Mouse (Mus musculus): Measurements from ENCODE around the gene Slc38a9. TPM values are rescaled to one million over a fixed set of nuclear protein-coding genes. Genes with fewer than 3 reads are reported as not detected.

The Slc38a9 gene
- polyA plus RNA-seq, 1 experiment from 2014 or later, result 6.6 TPM

DNA sequence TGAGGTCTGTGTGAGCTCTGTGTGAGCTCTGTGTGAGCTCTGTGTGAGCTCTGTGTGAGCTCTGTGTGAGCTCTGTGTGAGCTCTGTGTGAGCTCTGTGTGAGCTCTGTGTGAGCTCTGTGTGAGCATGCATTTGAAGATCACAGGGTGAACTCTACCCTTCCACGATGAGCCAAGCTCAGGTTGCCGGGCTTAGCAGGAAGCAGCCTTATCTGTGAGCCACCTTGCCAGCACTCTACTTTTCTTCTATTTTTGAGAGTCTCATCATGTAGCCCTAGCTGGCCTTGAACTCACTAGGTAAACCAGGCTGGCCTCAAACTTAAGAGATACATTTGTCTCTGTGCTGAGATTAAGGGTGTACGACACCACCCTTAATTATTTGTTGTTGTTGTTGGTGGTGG is 24.1 kb upstream of the Slc38a9 start:
- TF ChIP-seq CTCF (IDR thresholded peaks at IDR 0.05; ENCODE audit: low read depth), result no peak
- Histone ChIP-seq H3K9me3 (ENCODE audit: control insufficient read depth) (no peaks in the 10 kb centered on the region), H3K27ac (ENCODE audit: low read depth, low read length) (no peak overlapping the region), H3K9ac (ENCODE audit: low read depth, low read length) (no peak overlapping the region), H3K4me1 (replicated peaks; ENCODE audit: control insufficient read depth, insufficient read depth, low read length) (no peaks in the 10 kb centered on the region), H3K36me3 (ENCODE audit: control insufficient read depth, insufficient read depth) (no peaks in the 10 kb centered on the region), H3K4me2 (replicated peaks; ENCODE audit: low read depth) (no peak overlapping the region), H3K27me3 (replicated peaks; ENCODE audit: control insufficient read depth, insufficient read depth, low read length) (no peaks in the 10 kb centered on the region), H3K4me3 (ENCODE audit: low read depth, low read length) (no peak overlapping the region)
- 45% methylated on average over 3 of the region's 3 CpGs for WGBS
- ATAC-seq, result no peak

DNA sequence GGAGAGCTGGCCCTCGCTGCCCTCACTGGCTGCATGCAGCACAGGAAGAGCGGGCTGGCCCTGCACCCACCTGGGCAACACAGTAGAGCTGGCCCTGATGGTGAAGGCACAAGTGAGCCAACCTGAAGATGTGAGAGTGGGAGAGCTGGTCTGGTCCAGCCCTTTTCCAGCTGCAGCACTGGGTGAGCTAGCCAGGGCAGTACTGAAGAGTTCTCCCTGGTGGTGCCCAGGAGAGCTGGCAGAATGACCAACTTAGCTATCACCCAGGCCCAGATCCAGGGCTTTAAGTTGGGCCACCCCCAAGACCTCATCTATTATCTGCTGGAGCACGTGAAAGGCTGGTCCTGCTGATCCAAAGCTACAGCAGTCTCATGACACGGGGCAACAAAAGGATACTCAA is 21.4 kb upstream of the Slc38a9 start:
- H3K27ac ChIP-seq (ENCODE audit: low read depth, low read length), result no peak overlapping the region
- H3K36me3 ChIP-seq (ENCODE audit: control insufficient read depth, insufficient read depth), result no peaks in the 10 kb centered on the region
- no peak overlapping the region for H3K4me3 ChIP-seq (ENCODE audit: low read depth, low read length)
- H3K9me3 ChIP-seq (ENCODE audit: control insufficient read depth), result no peaks in the 10 kb centered on the region
- no peak overlapping the region for H3K4me2 ChIP-seq (replicated peaks; ENCODE audit: low read depth)
- H3K27me3 ChIP-seq (replicated peaks; ENCODE audit: control insufficient read depth, insufficient read depth, low read length), result no peaks in the 10 kb centered on the region
- H3K4me1 ChIP-seq (replicated peaks; ENCODE audit: control insufficient read depth, insufficient read depth, low read length), result no peaks in the 10 kb centered on the region
- no peak overlapping the region for H3K9ac ChIP-seq (ENCODE audit: low read depth, low read length)
- TF ChIP-seq CTCF (IDR thresholded peaks at IDR 0.05; ENCODE audit: low read depth), result no peak
- 68% methylated on average over 4 of the region's 4 CpGs for WGBS
- ATAC-seq, result no peak

DNA sequence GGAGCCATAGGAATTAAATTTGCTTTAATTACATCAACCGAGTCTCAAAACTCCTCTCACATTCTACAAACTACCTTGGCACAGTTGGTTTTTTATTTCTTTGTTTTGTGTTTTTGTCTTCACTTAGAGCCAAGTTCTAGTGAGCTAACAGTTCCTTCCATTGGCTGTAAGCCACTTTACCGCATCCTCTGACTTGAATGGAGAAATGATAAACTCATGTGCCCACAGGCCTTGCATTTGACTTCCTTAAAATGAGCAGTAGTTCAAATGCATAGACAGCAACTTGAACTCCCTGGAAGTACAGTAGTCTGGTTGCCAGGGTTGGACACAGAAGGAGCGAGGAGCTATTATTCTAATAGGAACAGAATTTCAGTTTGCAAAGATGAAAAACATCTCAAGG is 17.7 kb upstream of the Slc38a9 start:
- Histone ChIP-seq H3K9me3 (ENCODE audit: control insufficient read depth) (no peaks in the 10 kb centered on the region), H3K9ac (ENCODE audit: low read depth, low read length) (no peak overlapping the region), H3K27me3 (replicated peaks; ENCODE audit: control insufficient read depth, insufficient read depth, low read length) (peaks cover 11% of the 10 kb centered on the region; the same call in 1 of the 2 replicates), H3K4me1 (replicated peaks; ENCODE audit: control insufficient read depth, insufficient read depth, low read length) (no peaks in the 10 kb centered on the region), H3K27ac (ENCODE audit: low read depth, low read length) (no peak overlapping the region), H3K4me2 (replicated peaks; ENCODE audit: low read depth) (no peak overlapping the region), H3K36me3 (ENCODE audit: control insufficient read depth, insufficient read depth) (no peaks in the 10 kb centered on the region), H3K4me3 (ENCODE audit: low read depth, low read length) (no peak overlapping the region)
- 90% methylated on average over 3 of the region's 3 CpGs for WGBS
- ATAC-seq, result no peak
- TF ChIP-seq CTCF (IDR thresholded peaks at IDR 0.05; ENCODE audit: low read depth), result no peak

DNA sequence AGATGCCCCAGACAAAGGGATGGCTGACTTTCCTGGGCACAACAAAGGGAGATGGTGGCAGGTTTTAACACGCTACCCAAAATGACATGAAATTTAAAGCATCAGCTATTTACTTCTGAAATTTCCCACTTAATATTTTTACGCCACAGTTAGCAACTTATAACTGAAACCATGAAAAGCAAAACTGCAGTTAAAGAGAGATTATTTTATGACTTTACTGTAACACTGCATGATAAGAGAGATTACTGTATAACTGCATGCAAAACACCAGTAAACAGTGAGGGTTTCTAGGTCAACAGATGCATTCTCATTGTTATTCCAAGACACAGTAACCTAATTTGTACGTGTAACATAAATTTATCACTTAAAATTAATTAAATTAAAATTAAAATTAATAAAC is 15.6 kb upstream of the Slc38a9 start:
- Histone ChIP-seq H3K36me3 (ENCODE audit: control insufficient read depth, insufficient read depth) (no peaks in the 10 kb centered on the region), H3K9me3 (ENCODE audit: control insufficient read depth) (no peaks in the 10 kb centered on the region), H3K4me3 (ENCODE audit: low read depth, low read length) (no peak overlapping the region), H3K27ac (ENCODE audit: low read depth, low read length) (no peak overlapping the region), H3K9ac (ENCODE audit: low read depth, low read length) (no peak overlapping the region), H3K27me3 (replicated peaks; ENCODE audit: control insufficient read depth, insufficient read depth, low read length) (peaks cover 14% of the 10 kb centered on the region; the same call in 1 of the 2 replicates), H3K4me2 (replicated peaks; ENCODE audit: low read depth) (no peak overlapping the region), H3K4me1 (replicated peaks; ENCODE audit: control insufficient read depth, insufficient read depth, low read length) (no peaks in the 10 kb centered on the region)
- no peak for TF ChIP-seq CTCF (IDR thresholded peaks at IDR 0.05; ENCODE audit: low read depth)
- 69% methylated on average over 3 of the region's 3 CpGs for WGBS
- no peak for ATAC-seq

DNA sequence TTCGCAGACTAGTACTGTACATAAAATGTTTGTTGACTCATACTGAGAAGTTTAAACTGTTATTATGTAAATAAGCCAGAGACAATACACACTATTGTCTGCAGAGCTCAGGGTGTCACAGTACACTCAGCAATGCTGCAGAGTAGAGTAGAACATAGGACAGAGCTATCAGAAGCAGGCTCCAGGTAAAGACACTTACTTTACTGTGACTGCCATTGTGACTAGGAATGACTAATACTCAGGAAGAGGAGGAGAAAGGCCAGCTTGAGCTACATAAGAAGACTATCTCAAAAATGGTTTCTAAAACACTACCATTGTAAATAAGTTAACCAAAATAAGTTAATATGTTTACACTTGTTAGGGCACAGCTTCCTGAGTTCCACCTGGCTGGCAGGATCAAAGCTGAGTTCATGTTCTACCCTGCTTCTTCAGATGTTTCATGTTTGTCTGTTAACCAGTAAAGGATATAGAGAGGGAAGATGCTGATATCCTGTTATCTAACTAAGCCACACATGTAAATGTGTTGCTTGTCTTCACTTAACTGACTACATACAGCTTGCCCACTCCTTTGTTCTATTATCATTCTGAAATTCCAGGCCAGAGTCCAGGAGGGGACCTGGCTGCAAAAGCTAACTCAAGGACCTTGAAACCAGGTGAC is 14.9 kb upstream of the Slc38a9 start:
- Histone ChIP-seq H3K4me2 (replicated peaks; ENCODE audit: low read depth) (no peak overlapping the region), H3K27ac (ENCODE audit: low read depth, low read length) (no peak overlapping the region), H3K36me3 (ENCODE audit: control insufficient read depth, insufficient read depth) (no peaks in the 10 kb centered on the region), H3K4me3 (ENCODE audit: low read depth, low read length) (no peak overlapping the region), H3K9ac (ENCODE audit: low read depth, low read length) (no peak overlapping the region), H3K27me3 (replicated peaks; ENCODE audit: control insufficient read depth, insufficient read depth, low read length) (peaks cover 14% of the 10 kb centered on the region; the same call in 1 of the 2 replicates), H3K9me3 (ENCODE audit: control insufficient read depth) (no peaks in the 10 kb centered on the region), H3K4me1 (replicated peaks; ENCODE audit: control insufficient read depth, insufficient read depth, low read length) (no peaks in the 10 kb centered on the region)
- no peak for ATAC-seq
- TF ChIP-seq CTCF (IDR thresholded peaks at IDR 0.05; ENCODE audit: low read depth), result no peak
- 82% methylated on average over 1 of the region's 1 CpGs for WGBS

DNA sequence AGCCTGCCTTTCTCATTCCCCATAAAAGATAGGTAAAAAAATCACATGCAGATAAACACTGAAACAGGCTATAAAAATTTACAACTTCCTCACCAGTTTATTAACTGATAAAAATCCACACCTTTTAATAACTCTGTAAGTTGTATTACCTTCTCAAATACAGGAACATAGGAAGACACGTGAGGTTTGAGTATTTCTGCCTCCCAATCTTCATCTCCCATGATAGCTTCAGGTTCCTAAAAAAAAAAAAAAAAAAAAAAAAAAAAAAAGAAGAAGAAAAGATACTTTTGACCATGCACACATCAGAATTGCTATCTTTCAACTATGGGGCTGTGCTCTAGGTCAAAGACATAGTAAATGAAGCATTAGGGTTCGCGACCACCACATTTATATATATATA is 9.4 kb upstream of the Slc38a9 start:
- peaks cover 5% of the 10 kb centered on the region; the same call in 1 of the 2 replicates for H3K9me3 ChIP-seq (ENCODE audit: control insufficient read depth)
- H3K4me1 ChIP-seq (replicated peaks; ENCODE audit: control insufficient read depth, insufficient read depth, low read length), result no peaks in the 10 kb centered on the region
- H3K4me2 ChIP-seq (replicated peaks; ENCODE audit: low read depth), result no peak overlapping the region
- peaks cover 24% of the 10 kb centered on the region for H3K27me3 ChIP-seq (replicated peaks; ENCODE audit: control insufficient read depth, insufficient read depth, low read length)
- H3K9ac ChIP-seq (ENCODE audit: low read depth, low read length), result no peak overlapping the region
- no peaks in the 10 kb centered on the region for H3K36me3 ChIP-seq (ENCODE audit: control insufficient read depth, insufficient read depth)
- TF ChIP-seq CTCF (IDR thresholded peaks at IDR 0.05; ENCODE audit: low read depth), result no peak
- no peak for ATAC-seq
- H3K4me3 ChIP-seq (ENCODE audit: low read depth, low read length), result no peak overlapping the region
- WGBS, result 73% methylated on average over 3 of the region's 3 CpGs
- H3K27ac ChIP-seq (ENCODE audit: low read depth, low read length), result no peak overlapping the region

Data from intestine, postnatal 0 days (tissue).